Mouse (Mus musculus) neural tube, embryonic 15.5 days (tissue): Measurements from ENCODE around the gene Max. TPM values are rescaled to one million over a fixed set of nuclear protein-coding genes. Genes with fewer than 3 reads are reported as not detected.

Experiments
- ATAC-seq: fragments of 200-750 bp; cut with Nextera tagmentation; 2 replicates; pipeline ENCODE4 v1.8.0; 2017; ENCODE audit warnings: mild to moderate bottlenecking, moderate TSS enrichment, moderate library complexity; ENCODE audit not compliant: low FRiP score
- H3K27ac ChIP-seq: fragments of 300-500 bp; sonication (generic); replicated peaks from 2 replicates; pipeline ENCODE4 v1.5.1; 2015; ENCODE audit warnings: mild to moderate bottlenecking, inconsistent platforms
- H3K27me3 ChIP-seq: fragments of 300-500 bp; sonication (generic); replicated peaks from 2 replicates; pipeline ENCODE4 v1.6.1; 2015; ENCODE audit warnings: inconsistent platforms
- H3K36me3 ChIP-seq: fragments of 300-500 bp; sonication (generic); 2 replicates; pipeline ENCODE4 v1.6.1; 2015; ENCODE audit warnings: inconsistent platforms
- H3K4me1 ChIP-seq: fragments of 300-500 bp; sonication (generic); 2 replicates; pipeline ENCODE4 v1.6.1; 2015; ENCODE audit warnings: inconsistent platforms
- H3K4me2 ChIP-seq: fragments of 300-500 bp; sonication (generic); 2 replicates; pipeline ENCODE4 v1.6.1; 2015; ENCODE audit warnings: inconsistent platforms, mild to moderate bottlenecking, moderate library complexity
- H3K4me3 ChIP-seq: fragments of 300-500 bp; sonication (generic); replicated peaks from 2 replicates; pipeline ENCODE4 v1.5.1; 2015; ENCODE audit warnings: mild to moderate bottlenecking, inconsistent platforms
- H3K9ac ChIP-seq: fragments of 300-500 bp; sonication (generic); replicated peaks from 2 replicates; pipeline ENCODE4 v1.6.1; 2015; ENCODE audit warnings: mild to moderate bottlenecking, inconsistent platforms
- H3K9me3 ChIP-seq: fragments of 300-500 bp; sonication (generic); replicated peaks from 2 replicates; pipeline ENCODE4 v1.6.1; 2016; ENCODE audit warnings: inconsistent platforms
- WGBS: fragments of 180-500 bp; shearing (Covaris S2); methylation state at CpG from one replicate; pipeline ENCODE4 v1.1.7; 2015; ENCODE audit warnings: mixed read lengths; 5-methylcytosine and 5-hydroxymethylcytosine counted together
- polyA plus RNA-seq: library from polyadenylated mRNA; unstranded; fragments of >200 nt; fragmentation: Nextera tagmentation; extraction: Ambion mirVana; gene quantifications from 2 replicates; pipeline ENCODE4 v1.2.1, GENCODE M21; 2015

The Max gene
- polyA plus RNA-seq, 1 experiment from 2014 or later, result 25.7 TPM

DNA sequence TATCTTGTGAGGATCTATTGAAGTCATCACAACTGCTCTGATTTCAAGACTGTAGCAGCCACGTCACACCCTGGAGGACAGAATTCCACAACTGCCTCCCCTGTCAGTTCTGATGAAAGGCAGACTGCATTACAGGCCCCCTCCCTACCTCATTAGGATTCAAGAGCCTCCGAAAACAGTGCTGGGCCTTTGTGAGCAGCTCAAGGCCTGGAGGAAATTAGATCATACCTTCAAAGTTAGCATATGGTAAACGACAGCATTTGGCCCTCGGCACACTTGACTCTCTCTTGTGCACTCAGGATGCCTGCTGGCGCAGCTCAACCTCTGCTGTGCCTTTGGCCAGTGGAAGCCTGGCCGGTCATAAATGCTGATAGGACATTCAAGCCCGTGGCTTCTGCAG lies 66.2 kb downstream of the Max start:
- Histone ChIP-seq H3K4me1 (0 out of 2 replicates have a peak, but pooled peaks cover 12% of the 10 kb centered on the region), H3K27me3 (no peaks in the 10 kb centered on the region), H3K4me3 (no peak overlapping the region), H3K4me2 (no peak overlapping the region), H3K36me3 (0 out of 2 replicates have a peak, but pooled peaks cover 3% of the 10 kb centered on the region), H3K27ac (no peak overlapping the region), H3K9ac (no peak overlapping the region), H3K9me3 (no peaks in the 10 kb centered on the region)
- no peak for ATAC-seq
- WGBS, result 46% methylated on average over 7 of the region's 7 CpGs

- Histone ChIP-seq H3K4me3 (no peak overlapping the region), H3K9me3 (no peaks in the 10 kb centered on the region), H3K4me1 (0 out of 2 replicates have a peak, but pooled peaks cover 12% of the 10 kb centered on the region), H3K9ac (no peak overlapping the region), H3K27ac (no peak overlapping the region), H3K4me2 (no peak overlapping the region), H3K27me3 (no peaks in the 10 kb centered on the region), H3K36me3 (0 out of 2 replicates have a peak, but pooled peaks cover 3% of the 10 kb centered on the region)
- 81% methylated on average over 10 of the region's 10 CpGs for WGBS
- no peak for ATAC-seq
These were observed 67.0 kb downstream of the Max start for GRCm38 (mm10) chr12:76894792-76895559.

GRCm38 (mm10) chr12:76892910-76893695 lies 68.9 kb downstream of the Max start:
- 90% methylated on average over 16 of the region's 16 CpGs for WGBS
- Histone ChIP-seq H3K9me3 (no peaks in the 10 kb centered on the region), H3K4me3 (no peak overlapping the region), H3K36me3 (0 out of 2 replicates have a peak, but pooled peaks cover 3% of the 10 kb centered on the region), H3K27me3 (no peaks in the 10 kb centered on the region), H3K4me1 (0 out of 2 replicates have a peak, but pooled peaks cover 12% of the 10 kb centered on the region), H3K4me2 (no peak overlapping the region), H3K27ac (no peak overlapping the region), H3K9ac (no peak overlapping the region)
- ATAC-seq, result no peak

GRCm38 (mm10) chr12:76891160-76891559 lies 70.8 kb downstream of the Max start:
- Histone ChIP-seq H3K4me3 (no peak overlapping the region), H3K36me3 (peaks cover 10% of the 10 kb centered on the region), H3K9me3 (no peaks in the 10 kb centered on the region), H3K4me2 (no peak overlapping the region), H3K27ac (no peak overlapping the region), H3K4me1 (0 out of 2 replicates have a peak, but pooled peaks cover 12% of the 10 kb centered on the region), H3K27me3 (no peaks in the 10 kb centered on the region), H3K9ac (no peak overlapping the region)
- WGBS, result 56% methylated on average over 3 of the region's 3 CpGs
- no peak for ATAC-seq

GRCm38 (mm10) chr12:76889404-76890184 lies 72.4 kb downstream of the Max start:
- Histone ChIP-seq H3K27ac (no peak overlapping the region), H3K27me3 (no peaks in the 10 kb centered on the region), H3K4me1 (0 out of 2 replicates have a peak, but pooled peaks cover 7% of the 10 kb centered on the region), H3K36me3 (peaks cover 10% of the 10 kb centered on the region), H3K4me2 (no peak overlapping the region), H3K4me3 (no peak overlapping the region), H3K9me3 (no peaks in the 10 kb centered on the region), H3K9ac (no peak overlapping the region)
- ATAC-seq, result no peak
- 93% methylated on average over 11 of the region's 11 CpGs for WGBS

DNA sequence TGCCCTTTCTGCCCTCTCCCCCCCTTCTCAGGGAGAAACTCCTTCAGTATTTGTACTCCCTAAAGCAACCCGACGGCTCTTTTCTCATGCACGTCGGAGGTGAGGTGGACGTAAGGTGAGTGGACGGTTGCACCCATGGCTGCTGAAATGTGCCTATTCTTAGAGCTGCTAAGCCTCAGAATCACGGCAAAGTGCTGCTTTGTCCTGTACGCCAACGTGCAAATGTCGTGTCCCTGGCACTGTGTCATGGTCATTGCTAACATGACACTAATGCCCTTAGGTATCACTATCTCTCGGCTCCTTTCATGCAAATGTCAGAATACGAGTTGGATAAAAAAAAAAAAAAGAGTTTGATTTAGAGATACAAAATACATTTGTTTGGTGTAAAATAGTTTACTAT lies 74.1 kb downstream of the Max start:
- Histone ChIP-seq H3K4me1 (0 out of 2 replicates have a peak, but pooled peaks cover 5% of the 10 kb centered on the region), H3K4me3 (no peak overlapping the region), H3K9me3 (no peaks in the 10 kb centered on the region), H3K4me2 (no peak overlapping the region), H3K27ac (no peak overlapping the region), H3K36me3 (peaks cover 10% of the 10 kb centered on the region), H3K27me3 (no peaks in the 10 kb centered on the region), H3K9ac (no peak overlapping the region)
- 95% methylated on average over 12 of the region's 12 CpGs for WGBS
- ATAC-seq, result no peak

Other genes starting within 250 kb of the Max start
- 163 and 173 TPM in 2 replicates for gene Churc1, start 196.7 kb downstream of the Max start, polyA plus RNA-seq
- gene Fntb, start 196.6 kb downstream of the Max start, polyA plus RNA-seq, result 41.5 and 43.9 TPM in 2 replicates
- gene Gpx2, start 166.6 kb downstream of the Max start, polyA plus RNA-seq, result 0.28 and 4.2 TPM in 2 replicates
- 43.6 and 45.8 TPM in 2 replicates for gene Rab15, start 139.3 kb downstream of the Max start, polyA plus RNA-seq